Mouse (Mus musculus) cerebellum, adult 2 months (tissue): ENCODE measurements around the gene Zbtb24.

Source experiments
- CTCF ChIP-seq: fragments of 200-500 bp; IDR thresholded peaks from 2 replicates; pipeline ENCODE4 v1.5.1; 2011; ENCODE audit warnings: low read depth, mild to moderate bottlenecking, control low read depth, low read length, moderate library complexity, borderline replicate concordance; ENCODE audit not compliant: insufficient read depth
- POLR2A ChIP-seq: fragments of 200-500 bp; IDR thresholded peaks from 2 replicates; pipeline ENCODE4 v1.6.1; 2011; ENCODE audit warnings: low read length, control low read depth, borderline replicate concordance; ENCODE audit not compliant: insufficient read depth

GRCm38 (mm10) chr10:41490518-41490873, 40.3 kb downstream of the Zbtb24 start:
- no peak for TF ChIP-seq CTCF
- TF ChIP-seq POLR2A, result no peak
